Mouse (Mus musculus) kidney, adult 2 months (tissue): ENCODE data around the gene Pacs1. TPM values are rescaled to one million over a fixed set of nuclear protein-coding genes. Genes with fewer than 3 reads are reported as not detected.

Experiments used
- DNase-seq: peaks from one replicate; pipeline ENCODE4 v3.0.0; 2021
- H3K27ac ChIP-seq: fragments of 200-500 bp; 2 replicates; pipeline ENCODE4 v1.5.1; 2012; ENCODE audit warnings: low read depth, low read length, control low read depth, inconsistent platforms; ENCODE audit not compliant: insufficient read depth
- H3K27me3 ChIP-seq: fragments of 200-500 bp; replicated peaks from 2 replicates; pipeline ENCODE4 v1.6.1; 2012; ENCODE audit warnings: mild to moderate bottlenecking, moderate library complexity, low read length, inconsistent platforms; ENCODE audit not compliant: control insufficient read depth, insufficient read depth
- H3K36me3 ChIP-seq: fragments of 200-500 bp; 2 replicates; pipeline ENCODE4 v1.6.1; 2012; ENCODE audit warnings: mild to moderate bottlenecking, moderate library complexity, low read length, inconsistent platforms; ENCODE audit not compliant: control insufficient read depth, insufficient read depth
- H3K4me1 ChIP-seq: fragments of 200-500 bp; 2 replicates; pipeline ENCODE4 v1.6.1; 2011; ENCODE audit warnings: low read length; ENCODE audit not compliant: control insufficient read depth, insufficient read depth
- H3K4me3 ChIP-seq: fragments of 200-500 bp; 2 replicates; pipeline ENCODE4 v1.5.1; 2011; ENCODE audit warnings: mild to moderate bottlenecking, low read depth, low read length, control low read depth; ENCODE audit not compliant: insufficient read depth
- CTCF ChIP-seq: fragments of 200-500 bp; conservative IDR thresholded peaks from 2 replicates; pipeline ENCODE4 v1.5.1; 2011; ENCODE audit warnings: low read depth, mild to moderate bottlenecking, control low read depth, low read length, moderate library complexity, mixed read lengths; ENCODE audit not compliant: insufficient read depth, insufficient read length
- POLR2A ChIP-seq: fragments of 200-500 bp; IDR thresholded peaks from one replicate; pipeline ENCODE4 v1.6.1; 2011; ENCODE audit warnings: low read depth, low read length, control low read depth
- WGBS: fragments of 180-500 bp; shearing (Covaris S2); methylation state at CpG from one replicate; pipeline ENCODE4 v1.1.7; 2018; 5-methylcytosine and 5-hydroxymethylcytosine counted together
- polyA plus RNA-seq: library from polyadenylated mRNA; depleted of rRNA; stranded (reverse); fragments of >200 nt; gene quantifications from 2 replicates; pipeline ENCODE4 v1.2.3, GENCODE M21; 2012

Pacs1 gene
- polyA plus RNA-seq, 1 experiment = 16.1 TPM

DNA sequence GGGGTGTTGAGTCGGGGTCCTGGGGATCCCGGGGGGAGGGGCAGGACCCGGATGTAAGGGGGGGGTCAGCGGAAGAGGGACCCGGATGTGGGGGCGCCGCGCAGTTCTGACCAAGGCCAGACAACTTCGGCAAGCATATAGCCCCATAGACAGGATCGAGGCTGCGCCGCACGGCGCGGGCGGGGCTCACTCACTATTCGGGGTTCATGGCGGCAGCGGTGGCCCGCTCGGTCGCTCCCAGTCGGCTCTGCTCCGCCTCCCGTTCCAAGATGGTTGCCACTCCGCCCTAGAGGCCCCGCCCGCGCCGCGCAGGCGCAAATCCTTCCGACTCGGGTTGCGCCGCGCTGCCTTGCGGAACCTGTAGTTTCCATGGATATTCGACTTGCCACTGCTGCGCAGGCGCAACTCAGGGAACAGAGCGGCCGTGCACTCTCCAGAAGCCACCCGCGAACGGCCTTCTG lies 166.2 kb downstream of the Pacs1 start, which contains the start of gene Rab1b:
Gene Rab1b (minus strand): TSS at position 342 of the 461 bp plus-strand sequence.
- H3K4me1 ChIP-seq = peaks cover 17% of the 10 kb centered on the region; the same call in 1 of the 2 replicates
- H3K36me3 ChIP-seq = no peaks in the 10 kb centered on the region
- peak; percentile 99 for DNase-seq
- H3K27me3 ChIP-seq = no peaks in the 10 kb centered on the region
- 2% methylated on average over 46 of the region's 46 CpGs for WGBS
- peak within 1 kb of the TSS; percentile 97 for H3K4me3 ChIP-seq
- H3K27ac ChIP-seq = peak within 1 kb of the TSS; percentile 99
- TF ChIP-seq POLR2A = peak; percentile 72
- TF ChIP-seq CTCF = no peak

DNA sequence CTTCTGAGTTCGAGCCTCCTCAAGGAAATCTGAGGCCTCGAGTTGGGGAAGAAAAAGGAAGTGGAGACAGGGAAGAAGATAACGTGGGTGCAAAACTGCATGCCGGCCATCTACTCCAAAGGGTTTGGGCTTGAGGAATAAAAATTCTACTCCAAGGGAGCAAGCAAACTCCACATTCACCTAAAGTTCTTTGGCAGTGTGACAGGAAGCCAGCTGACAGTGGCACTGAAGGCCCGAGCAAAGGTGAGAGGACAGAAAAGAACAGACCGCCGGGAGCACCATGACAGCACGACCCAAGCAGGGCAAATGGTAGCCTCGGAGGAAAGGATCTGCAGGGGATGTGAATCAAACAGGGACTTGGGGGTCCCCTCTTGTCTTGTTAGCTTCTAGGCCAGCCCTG lies 166.8 kb downstream of the Pacs1 start:
- TF ChIP-seq CTCF (no peak), POLR2A (no peak)

DNA sequence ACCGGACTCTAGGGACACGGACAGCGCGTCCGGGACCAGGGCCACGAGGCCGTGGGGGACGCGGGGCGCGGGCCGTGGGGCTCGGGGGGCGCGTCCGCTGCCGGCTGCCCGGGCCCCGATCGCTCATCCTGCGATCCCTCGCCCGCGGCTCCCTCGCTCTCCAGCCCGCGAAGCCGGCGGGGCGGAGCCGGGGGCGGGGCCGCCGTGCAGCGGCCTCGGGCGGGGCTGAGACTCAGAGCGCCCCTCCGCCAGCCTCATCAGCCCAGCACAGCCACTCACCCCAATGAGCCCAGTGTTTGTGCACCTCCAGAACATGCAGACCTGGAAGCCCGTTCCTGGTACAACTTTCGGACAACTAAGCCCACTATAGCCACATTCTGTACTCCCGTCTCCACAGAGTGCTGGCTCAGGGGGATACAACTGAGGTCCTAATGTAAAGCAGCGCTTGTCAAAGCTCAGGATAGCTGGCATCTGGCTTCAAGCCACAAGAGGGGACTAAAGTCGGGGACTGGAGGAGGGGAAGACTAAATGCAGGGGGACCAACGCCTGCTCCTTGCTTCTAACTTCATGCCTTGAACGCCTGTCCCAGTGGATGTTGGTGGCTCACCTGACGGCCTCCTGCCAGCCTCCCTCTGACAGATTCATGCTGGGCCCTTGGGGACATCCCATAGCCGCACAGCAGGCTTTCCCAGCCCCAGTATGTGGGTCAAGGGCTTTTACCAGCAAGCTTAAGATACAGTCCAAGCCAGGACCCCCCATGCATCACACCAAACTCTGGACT lies 174.4 kb downstream of the Pacs1 start, which contains the start of gene Cnih2:
Gene Cnih2 (minus strand): TSS at position 159 of the 781 bp plus-strand sequence.
- Histone ChIP-seq H3K4me3 (no peak within 1 kb of the TSS), H3K27ac (no peak within 1 kb of the TSS), H3K36me3 (no peaks in the 10 kb centered on the region), H3K27me3 (no peaks in the 10 kb centered on the region), H3K4me1 (no peaks in the 10 kb centered on the region)
- whole genome bisulfite sequencing = 6% methylated on average over 47 of the region's 48 CpGs
- DNase-seq = peak; percentile 48
- no peak for TF ChIP-seq POLR2A
- no peak for TF ChIP-seq CTCF

More for the DNA sequence above, 166.8 kb downstream of the Pacs1 start:
- Histone ChIP-seq H3K27me3 (no peaks in the 10 kb centered on the region), H3K27ac (peak overlapping the region; percentile 99), H3K36me3 (no peaks in the 10 kb centered on the region), H3K4me3 (peak overlapping the region; percentile 97), H3K4me1 (peaks cover 17% of the 10 kb centered on the region; the same call in 1 of the 2 replicates)
- peak; percentile 77 for DNase-seq
- under 1% methylated on average over 9 of the region's 9 CpGs for whole genome bisulfite sequencing

DNA sequence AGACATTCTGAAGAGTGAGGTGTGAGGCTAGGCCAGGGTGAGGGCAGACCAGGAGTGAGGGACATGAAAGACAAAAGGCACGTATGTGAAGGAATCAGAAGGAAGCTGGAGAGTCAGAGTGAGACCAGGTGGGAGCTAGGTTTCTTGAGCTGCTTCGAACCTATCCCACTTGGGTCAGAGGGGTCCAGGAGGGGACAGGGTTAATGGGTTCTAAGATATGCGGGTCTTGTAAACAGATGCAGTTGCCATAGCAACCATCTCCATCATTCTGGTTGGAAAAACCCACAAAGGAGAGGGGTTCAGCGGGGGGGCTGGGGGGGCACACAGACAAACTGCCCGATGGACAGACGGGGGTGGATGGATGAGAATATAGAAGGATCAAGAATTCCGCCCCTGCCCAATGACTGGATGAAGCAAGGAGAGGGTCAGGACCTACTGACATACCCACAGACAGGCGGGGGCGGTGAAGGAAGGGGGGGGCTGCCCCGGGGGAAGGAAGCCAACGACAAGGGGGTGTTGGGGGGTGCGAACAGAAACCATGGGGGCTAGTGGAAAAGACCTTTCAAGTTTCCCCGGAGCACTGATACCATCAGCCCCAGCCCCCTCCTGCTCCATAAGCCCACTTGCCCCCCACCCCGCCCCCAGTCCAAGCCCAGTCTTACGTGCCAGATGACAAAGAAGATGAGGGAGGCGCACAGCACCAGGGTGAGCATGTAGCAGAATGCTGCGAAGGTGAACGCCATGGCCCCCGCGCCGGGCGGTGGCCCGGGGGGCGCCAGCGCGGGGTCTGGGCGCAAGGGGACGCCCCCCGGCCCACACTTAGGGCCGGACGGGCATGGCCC lies 175.2 kb downstream of the Pacs1 start:
- Histone ChIP-seq H3K4me1 (no peaks in the 10 kb centered on the region), H3K36me3 (no peaks in the 10 kb centered on the region), H3K27ac (no peak overlapping the region), H3K27me3 (no peaks in the 10 kb centered on the region), H3K4me3 (no peak overlapping the region)
- TF ChIP-seq POLR2A = no peak
- no peak for TF ChIP-seq CTCF
- 7% methylated on average over 31 of the region's 31 CpGs for WGBS
- no peak for DNase-seq

DNA sequence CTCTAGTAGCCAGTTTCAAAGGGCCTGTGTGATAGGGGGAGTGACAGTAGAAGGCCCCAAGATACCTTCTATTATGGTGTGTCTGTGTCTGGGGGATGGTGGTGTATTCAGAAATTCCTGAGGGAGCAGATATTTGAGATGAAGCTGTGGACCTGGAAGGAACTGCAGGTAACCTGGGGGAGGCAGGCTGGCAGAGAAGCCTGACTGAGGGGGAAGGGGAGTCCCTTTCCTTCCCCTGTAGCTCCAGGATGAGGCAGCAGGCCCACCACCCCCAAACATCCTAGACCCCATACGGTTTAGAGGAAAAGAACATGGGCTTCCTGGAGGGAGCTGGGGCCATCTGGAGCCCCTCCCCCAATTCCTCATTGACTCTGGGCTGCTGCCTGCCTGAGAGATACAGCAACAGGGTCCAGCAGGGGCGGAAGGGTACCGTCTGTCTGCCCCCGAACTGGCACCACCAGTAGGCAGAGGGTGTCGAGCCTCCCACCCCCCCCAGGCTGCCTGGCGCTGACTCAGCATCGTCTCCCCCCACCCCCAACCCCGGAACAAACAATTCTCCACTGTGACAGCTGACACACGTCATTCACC lies 176.9 kb downstream of the Pacs1 start:
- Histone ChIP-seq H3K27me3 (no peaks in the 10 kb centered on the region), H3K4me1 (no peaks in the 10 kb centered on the region), H3K36me3 (no peaks in the 10 kb centered on the region), H3K4me3 (no peak overlapping the region), H3K27ac (no peak overlapping the region)
- no peak for DNase-seq
- TF ChIP-seq CTCF = no peak
- TF ChIP-seq POLR2A = no peak
- WGBS = 7% methylated on average over 9 of the region's 9 CpGs

DNA sequence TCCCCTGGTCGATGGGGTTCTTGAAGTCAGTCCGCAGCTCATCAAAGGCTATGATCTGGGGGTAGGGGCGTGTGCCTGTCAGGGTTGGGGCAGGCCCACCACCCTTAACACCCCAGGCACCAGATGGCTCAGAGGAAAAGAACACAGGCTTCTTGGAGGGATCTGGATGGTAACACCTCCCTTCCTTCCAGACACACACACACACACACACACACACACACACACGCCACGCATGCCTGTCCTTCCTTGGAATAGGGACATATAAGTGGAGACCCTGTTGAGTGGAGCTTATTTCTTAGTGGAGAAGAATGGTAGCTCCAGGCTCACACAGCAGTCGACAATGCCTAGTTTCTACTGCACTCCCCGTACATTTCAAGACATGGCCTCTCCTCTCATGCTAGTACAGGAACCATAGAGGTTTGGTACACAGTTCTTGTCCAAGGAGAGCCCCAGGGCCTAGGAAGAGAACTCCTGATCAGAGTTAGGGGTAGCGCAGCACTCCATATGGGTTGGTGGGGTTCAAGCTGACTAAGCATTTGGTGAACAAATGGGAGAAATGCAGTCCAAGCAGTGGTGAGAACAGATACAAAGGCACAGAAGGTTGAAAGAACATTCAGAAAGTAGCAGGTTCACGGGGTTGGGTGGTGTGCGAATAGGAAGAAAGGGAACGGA lies 178.0 kb downstream of the Pacs1 start:
- H3K27me3 ChIP-seq = no peaks in the 10 kb centered on the region
- no peak for TF ChIP-seq POLR2A
- no peak for TF ChIP-seq CTCF
- H3K27ac ChIP-seq = no peak overlapping the region
- no peaks in the 10 kb centered on the region for H3K4me1 ChIP-seq
- WGBS = 37% methylated on average over 11 of the region's 11 CpGs
- DNase-seq = no peak
- H3K36me3 ChIP-seq = no peaks in the 10 kb centered on the region
- H3K4me3 ChIP-seq = no peak overlapping the region
